Mouse (Mus musculus): ENCODE data around the gene Fbln2.

Gene Fbln2

DNA sequence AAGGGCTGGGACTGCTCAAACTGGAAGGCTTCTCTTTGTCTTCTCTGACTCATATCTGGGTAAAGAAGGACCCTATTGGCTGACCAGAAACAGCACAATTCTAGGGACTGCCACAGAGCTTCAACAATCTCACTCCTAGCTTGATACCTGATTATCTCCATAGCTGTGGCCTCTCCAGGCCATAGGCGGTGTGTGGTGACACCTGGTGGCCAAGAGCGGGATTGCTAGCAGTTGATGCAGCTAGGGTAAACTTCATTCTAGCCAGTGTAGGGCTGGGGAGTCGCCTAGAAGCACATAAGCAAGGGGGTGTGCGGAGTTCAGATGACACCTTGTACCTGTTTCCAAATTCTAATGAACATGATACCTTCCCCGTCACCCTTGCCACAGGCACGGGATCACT is 69.0 kb downstream of the Fbln2 start:
- DNase-seq = peak; percentile 74 to 95

DNA sequence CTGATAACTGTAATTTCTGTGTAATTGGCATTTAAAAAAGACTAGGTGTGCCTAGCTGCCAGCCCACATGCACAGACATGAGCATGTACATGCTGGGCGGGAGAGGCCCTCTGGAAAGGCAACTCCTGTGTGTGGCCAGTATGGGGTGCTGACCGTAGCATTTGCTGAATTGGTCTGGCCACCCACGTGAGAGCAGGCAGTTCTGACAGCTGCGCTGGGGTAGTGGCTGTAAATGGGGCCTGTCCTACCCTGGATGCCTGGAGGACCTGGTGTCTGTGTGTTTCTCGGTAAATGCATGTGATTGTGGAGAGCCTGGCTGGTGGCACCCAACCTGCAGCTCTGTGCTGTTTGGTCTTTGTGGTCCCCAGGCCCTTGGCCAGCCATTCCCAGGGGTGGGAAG is 69.5 kb downstream of the Fbln2 start:
- DNase-seq = no peak

DNA sequence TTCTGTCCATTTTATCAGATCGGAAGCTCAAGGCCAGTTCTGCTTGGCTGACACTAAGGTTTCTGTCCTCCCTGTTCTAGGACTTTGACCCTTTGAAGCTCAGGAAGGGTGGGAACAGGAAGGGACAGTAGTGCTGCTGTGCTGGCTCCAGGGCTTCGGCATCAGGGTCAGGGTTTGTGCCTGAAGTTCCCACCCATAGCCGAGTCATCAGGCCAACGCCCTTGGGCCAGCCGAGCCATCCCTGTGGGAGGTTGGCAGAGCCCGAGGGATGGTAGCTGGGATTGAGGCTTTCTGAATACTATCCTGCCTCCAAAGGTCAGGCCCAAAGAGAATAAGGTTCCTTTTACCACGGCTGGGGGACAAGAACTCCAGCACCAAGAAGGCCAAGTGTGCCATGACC is 70.8 kb downstream of the Fbln2 start:
- DNase-seq = peak in 1 of 2 experiments; percentile 16

DNA sequence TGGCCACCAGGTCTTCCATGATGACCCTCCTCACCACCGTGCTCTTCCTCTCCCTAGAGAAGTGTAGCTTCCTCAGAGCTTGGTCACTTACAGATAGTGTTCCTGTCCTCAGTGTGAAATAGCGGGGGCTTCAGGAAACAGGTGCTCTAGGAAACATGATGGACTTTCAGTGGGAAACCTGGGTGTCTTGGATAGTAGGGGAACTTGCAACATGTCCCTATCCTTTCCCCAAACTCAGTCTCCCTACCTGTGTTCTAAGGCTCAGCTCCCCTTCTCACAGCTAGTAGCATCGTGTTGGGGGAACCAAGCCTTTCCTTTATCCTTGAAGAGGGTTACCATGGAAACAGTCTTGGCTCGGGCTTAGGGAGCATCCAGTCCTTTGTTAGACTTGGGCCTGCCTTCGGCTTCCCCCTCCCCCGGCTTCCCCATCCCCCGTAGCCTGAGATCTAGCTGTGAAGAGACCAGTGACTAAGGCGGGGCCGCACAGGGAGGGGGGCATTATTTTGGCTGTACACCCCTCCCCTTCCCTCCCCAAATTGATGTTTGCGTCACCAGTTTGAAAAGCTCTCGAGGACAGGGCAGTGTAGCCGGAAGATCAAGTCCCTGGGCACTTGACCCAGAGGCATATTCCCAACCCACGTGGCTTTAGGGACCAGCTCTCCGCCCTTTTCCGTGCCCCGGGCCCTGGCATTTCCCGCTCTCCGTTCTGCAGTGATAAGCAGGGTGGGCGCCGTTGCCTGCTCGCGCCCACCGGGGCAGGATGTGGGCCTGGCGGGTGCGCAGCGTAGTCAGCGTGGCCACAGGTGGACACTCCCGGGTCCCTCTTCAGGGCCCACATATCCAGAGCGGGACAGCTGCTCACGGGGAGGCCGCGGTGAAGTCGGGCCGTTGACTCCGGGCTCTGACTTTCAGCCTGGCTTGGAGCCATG is 72.5 kb downstream of the Fbln2 start:
- no peak for DNase-seq

DNA sequence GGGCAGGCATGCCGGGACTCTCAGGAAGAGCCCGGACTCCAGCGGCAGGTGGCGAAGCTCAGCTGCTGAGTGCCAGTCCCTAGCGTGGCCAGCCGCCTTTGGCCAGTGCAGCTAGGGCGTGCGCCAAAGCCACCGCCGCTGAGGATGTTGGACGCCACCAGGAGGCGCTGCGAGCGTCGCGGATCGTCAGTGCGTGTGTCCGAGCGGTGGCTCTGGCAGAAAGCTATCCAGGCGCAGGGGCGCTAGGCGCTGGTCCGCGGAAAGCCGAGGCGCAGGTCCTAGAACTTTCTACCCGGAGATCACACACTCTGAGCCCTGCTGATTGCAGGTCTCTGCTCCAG is 73.2 kb downstream of the Fbln2 start:
- peak; percentile 76 to 91 for DNase-seq

DNA sequence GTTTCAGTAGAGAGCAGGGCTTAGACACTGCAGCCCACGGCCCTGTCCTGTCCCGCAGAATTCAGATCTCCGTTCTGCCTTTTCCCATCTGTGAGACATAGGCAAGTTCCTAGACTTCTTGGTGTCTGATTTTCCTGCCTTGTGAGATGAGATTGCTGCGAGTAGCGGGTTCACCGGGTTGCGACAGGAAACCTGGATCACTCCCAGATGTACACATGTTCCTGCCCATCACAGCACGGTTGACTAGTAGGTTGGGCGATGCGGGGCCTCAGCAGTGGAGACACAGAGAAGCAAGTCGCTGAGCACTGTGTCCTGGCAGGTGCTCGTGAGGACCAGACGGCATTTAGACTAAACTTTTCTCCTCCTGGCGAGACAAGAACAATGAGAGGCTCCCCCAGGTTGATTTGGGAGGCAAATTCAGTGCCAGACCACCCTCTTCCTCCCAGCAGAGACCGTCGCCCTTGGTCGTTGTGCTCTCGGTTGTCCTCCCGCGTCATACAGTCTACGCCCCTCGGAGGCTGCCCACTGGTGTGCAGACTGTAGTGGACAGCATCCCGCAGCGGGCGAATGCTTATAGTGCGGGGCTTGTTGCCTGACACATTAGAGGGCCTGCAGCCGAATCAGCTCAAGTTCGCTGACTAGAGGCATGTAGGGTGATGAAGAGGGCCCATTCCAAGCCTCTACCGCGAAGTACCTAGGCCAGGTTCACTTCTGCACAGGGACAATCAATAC is 73.7 kb downstream of the Fbln2 start:
- peak in 1 of 2 experiments; percentile 3 for DNase-seq

DNA sequence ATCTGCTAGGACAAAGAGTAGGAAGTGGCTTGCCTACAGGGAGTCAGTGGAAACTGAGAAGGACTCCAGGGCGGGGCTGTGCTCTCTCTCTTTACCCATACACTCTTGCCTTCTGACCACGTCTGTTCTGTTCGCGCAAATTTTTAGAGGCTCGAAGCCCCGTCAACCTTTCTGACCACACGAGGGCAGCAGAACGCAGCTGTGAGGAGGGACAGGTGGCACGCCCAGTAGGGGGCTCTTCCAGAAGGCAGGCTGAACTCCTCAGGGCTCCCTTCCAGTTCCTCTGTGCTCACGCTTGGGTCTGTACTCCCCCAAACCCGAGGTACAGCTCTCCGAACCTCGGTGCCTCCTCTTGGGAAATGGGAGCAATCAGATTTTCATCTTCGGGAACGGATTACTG is 74.4 kb downstream of the Fbln2 start:
- DNase-seq = peak; percentile 58 to 87

DNA sequence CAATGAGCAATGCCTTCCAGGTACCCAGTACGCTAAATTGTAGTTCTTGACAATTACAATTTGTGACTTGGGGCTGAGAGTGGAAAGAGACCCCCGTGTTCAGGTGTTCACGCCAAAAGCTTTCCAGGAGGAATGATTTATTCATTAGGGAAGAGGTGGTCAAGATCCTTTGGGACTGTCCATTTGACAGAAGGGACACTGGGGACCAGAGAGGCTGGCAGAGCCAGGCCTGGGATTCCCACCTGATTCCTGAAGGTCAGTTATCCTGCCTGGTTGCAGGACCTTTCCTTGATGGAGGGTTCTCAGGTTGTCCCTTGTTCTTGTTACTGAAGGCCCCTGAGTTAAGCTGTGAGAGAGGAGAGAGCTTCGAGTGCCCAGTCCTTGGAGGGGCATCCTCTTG is 74.9 kb downstream of the Fbln2 start:
- no peak for DNase-seq

DNA sequence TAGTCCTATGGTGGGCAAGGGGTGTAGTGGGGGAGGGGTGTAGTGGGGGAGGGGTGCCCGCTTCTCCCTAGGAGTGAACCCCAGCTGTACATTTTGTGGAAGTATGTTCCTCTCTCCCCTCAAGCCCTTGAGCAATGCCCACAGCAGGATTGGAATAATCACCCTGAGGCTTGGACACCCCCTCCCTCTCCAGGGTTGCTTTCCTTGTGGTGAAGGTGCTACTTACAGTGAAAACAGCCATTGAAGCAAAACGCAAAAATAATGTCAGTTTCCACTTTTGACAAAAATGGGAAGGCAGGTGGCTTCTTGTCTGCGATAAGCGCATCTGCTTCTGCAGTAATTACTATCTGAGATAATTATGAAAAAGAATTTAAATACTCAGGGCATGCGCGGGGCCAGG is 75.4 kb downstream of the Fbln2 start:
- DNase-seq = no peak

DNA sequence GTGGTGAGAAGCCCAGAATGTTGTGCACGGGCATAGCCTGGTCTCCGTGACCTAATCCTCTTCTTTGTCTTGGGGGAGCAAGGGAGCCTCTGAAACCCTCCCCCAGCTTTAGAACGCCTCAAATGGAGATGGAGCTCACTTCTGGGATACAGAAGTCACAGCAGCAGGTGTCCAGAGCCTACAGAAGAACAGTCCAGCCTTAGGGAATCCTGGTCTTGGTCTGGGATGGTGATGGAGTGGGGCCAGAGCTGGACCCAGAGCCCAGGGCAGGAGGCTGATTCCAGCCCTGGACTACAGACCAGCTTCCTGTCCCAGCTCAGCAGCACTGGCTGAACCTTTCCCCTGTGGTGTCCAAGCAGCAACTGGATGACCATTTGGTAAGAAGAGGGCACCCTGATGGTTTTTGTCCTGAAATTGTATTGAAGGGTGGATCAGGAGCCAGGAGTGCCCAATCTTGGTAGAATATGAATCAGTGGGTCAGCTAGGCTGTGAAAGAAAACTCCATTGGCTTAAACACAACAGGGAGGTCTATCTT is 76.1 kb downstream of the Fbln2 start:
- DNase-seq = no peak

DNA sequence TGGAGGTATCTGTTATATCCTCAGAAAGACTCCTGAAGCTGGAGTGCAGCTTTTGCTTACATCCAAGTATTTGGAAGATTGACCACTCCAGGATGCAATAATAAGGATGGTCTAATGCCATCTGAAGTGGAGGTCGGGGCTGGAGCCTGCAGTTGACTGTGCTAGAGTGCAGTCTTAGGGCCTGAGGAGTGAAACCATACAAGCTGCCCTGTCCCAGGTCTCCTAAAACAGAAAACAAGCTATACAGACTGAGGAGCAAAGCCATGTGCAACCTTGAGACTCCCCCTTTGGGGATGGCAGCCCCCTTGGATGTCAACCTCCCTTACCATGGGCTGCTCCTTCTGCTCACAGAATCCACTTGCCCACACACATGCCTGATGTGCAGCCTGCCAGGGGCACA is 76.7 kb downstream of the Fbln2 start:
- no peak for DNase-seq

DNA sequence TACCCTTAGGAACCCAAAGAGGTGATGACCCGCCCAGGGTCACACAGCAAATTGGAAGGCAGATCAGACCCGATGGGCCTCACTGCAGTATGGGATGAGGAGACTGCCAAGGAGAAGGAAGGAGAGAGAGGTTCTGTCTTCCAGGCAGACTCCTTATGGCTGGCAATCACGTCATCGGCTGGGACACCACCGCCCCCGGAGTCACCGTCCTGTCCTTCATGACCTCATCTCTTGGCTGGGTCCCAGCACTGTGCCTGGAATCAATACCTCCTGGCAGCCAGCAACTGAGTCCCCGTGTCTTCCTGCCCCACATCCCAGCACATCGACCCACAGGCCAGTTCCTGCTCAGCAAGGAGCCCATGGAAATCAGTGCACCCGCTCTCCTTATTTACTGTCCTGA is 78.7 kb downstream of the Fbln2 start:
- no peak for DNase-seq

DNA sequence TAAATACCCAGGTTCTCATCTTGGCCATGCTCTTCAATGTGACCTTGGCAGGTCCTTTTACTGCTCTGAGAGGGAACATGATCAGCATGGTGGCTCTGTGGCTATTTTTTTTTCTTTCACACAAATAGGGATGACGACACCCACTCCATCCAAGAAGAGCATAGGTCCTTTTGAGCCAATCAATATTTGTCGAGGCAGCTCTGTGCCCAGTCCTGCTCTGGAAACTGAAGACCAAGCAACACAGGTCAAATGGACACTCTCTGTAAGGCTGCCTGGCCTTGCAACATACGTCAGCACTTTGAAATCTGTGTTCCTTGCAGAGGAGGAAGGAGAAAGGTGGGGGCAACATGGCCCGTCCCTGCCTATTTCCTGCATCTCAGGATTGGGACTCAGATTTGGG is 83.2 kb downstream of the Fbln2 start:
- DNase-seq = no peak

DNA sequence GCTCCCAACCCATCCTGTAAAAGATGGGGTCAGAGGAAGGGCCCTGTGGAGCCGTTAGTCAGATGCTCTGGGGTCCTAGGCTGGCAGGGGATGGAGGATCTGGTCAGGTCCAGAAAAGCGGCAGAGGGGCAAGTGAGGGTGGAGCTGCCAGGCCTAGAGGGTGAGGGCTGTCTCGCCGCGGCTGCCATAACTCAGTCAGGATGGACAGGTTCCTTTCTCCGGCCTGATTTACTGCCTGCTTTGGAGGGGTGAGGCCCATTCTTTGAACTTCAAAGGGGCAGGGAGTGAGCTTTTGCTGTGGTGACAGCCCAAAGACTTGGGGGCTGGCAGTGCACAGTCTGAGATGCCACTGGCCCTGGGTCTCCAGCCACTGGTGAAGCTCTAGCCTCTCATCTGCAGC is 86.6 kb downstream of the Fbln2 start:
- DNase-seq = no peak

DNA sequence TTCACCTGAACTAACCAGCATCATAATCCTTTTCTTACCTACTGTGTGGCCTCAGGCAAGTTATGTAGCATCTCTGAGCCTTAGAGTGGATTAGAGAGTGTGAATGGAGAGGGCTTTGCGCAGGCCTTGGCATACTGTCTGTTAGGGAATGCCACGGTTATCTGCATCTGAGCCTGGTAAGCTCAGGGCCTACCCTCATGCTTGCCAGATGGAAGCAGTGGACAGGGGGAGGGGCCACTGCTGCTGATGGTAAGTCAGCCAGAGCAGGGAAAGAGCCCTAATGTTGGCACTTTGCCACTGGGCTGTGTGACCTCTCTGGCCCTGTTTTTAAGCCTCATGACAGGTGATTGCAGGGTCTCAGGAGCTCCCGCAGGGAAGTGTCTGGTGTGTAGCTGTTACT is 87.8 kb downstream of the Fbln2 start:
- no peak for DNase-seq

DNA sequence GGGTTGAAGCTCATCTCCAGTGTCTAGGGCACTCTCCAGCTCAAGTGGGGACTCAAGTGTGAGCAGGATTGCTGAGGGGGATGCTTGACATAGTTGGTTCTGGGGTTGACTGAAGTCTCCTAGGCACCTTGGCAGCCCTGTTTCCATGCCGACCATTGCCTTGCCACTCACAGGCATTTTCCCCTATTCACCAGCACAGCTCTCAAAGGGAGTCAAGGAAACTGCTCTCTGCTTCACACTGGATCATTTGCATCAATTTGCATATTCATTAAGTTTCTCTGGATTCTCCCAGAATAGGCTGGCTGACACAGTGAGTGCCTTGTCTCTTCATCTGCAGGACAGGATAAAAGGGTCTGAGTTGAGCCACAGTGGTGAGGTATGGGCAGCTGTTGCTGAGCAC is 89.6 kb downstream of the Fbln2 start:
- DNase-seq = no peak

DNA sequence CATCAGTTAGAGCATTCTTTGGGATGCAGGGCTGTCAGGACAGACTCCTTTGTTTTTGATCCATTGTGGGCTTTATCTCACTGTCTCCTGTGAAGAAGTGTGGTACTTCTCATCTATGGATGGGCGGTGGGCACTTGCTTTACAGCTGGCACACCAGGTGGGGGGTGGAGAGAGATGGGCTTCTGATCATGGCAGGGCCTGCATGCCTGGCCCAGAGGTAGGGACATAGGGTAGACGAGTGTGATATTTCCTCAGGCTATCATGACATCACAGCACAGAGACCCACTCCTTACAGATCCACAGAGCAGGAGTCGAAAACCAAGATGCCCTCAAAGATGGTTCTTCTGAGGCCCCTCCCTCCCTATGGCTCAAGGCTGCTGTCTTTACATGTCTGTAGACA is 90.1 kb downstream of the Fbln2 start:
- DNase-seq = no peak

DNA sequence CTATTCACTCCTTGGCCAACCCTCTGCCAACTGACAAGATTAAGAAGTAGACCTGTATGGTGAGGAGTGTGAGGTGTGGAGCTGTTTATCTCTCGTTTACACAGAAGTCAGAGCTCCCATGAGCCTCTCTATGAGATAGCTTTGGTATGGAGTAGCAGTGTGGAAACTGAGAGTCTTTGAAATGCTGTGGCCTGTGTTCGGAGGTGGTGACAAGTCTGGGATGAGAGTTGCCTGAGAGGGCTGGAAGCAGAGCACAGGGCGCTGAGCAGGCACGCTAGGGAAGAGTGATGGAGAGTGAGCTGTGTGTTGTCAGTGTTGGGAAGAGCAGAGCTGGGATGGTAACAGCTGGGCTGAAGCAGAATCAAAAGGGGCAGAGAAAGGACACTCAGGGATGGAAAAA is 91.9 kb downstream of the Fbln2 start:
- DNase-seq = no peak

DNA sequence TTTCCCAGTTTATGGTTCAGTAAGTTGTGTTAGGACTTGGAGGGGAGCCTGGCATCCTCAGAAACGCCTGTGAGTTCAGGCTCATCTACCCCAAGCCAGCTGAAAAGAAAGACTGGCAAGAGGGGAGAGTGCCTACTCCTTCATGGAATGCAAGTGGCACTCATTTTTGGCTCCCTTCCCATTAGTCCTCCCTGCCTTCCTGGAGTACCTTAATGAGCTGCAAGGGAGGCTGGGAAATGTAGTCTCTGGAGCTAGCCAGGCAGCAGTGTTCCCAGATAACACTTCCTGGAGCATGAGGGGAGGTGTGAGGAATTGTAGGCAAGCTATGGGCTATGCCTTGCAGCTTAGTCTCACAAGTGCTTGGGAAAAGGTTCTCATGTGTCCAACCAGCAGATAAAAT is 95.7 kb downstream of the Fbln2 start:
- DNase-seq = peak; percentile 24 to 38

DNA sequence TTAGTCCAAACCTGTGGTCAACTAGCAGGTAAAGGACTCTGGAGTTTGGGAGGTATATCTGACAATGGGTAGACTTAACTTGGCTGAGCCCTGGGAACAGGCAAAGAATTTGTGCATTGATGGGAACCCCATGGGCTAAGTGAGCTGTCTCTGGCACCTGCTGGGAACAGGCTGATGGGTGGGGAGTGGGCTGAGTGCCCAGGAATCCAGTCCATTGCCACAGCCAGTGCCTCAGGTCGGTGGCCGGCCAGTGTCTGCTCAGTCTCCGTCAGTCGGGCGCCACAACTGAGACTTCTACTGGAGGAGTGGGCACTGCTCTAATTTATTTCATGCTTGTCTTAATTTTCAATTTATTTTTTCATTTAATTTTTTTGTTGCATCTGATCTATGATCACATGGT is 98.9 kb downstream of the Fbln2 start:
- DNase-seq = no peak

DNA sequence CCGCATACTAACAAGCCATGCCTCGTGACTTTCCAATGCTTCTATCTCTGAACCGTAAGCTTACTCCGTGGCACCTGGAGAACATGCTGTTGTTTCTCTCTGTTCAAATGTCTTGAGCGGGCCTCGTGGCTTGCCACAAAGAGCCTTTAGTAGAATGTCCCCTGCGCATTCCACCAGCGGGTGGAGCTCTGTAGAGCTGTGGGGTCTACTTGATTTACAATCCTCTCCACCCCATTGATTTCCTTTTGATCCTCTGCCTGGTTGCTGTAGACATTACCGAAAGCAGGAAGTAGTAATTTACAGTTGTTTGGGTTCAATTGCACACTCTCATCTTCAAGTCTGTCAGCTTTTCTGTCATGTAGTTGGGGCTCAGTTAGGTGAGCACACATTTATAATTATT is 100.2 kb downstream of the Fbln2 start:
- no peak for DNase-seq

Measured in kidney, postnatal 36 days (tissue).